ENCODE assay signal across 12 mouse cellular contexts in genomic region chr7:112686586-112686985, GRCm38 (mm10). TPM values are rescaled to one million over a fixed set of nuclear protein-coding genes. Genes with fewer than 3 reads are reported as not detected.
DNase-seq lines count a peak whose midpoint lies in the region; ATAC-seq and TF ChIP-seq lines count a peak whose summit lies in the region.
"Had no signal": no experiment of that assay in that cellular context is flagged by ENCODE, and none has a peak within 500 bp of the region (broad histone marks: within the 10 kb centered on the region; RNA-seq: fewer than 3 reads in every experiment).

No protein-coding gene starts in this region.

- no peak overlapping the region for H3K9ac ChIP-seq in heart, postnatal 0 days (replicated peaks; ENCODE audit: low read depth, low read length)
- H3K9ac ChIP-seq: heart, embryonic 15.5 days; liver, embryonic 12.5 days had no signal

- 0 out of 2 replicates have a peak overlapping the region, but pooled peaks have one; percentile 12 for H3K27ac ChIP-seq in heart, postnatal 0 days (ENCODE audit: low read depth)
- peak overlapping the region; percentile 73 for H3K27ac ChIP-seq in limb, embryonic 10.5 days
- H3K27ac ChIP-seq: kidney, postnatal 0 days; liver, embryonic 12.5 days had no signal

- no peak for ATAC-seq in heart, postnatal 0 days (ENCODE audit: insufficient read depth, low read depth)
- no peak for ATAC-seq in CD4-positive, CD25-positive, alpha-beta regulatory T cell, adult 4 months
- ATAC-seq: liver, embryonic 12.5 days had no signal

- 49% methylated on average over 10 of the region's 10 CpGs for WGBS in heart, postnatal 0 days
- WGBS in limb, embryonic 10.5 days = 12% methylated on average over 10 of the region's 10 CpGs

- no peak for TF ChIP-seq CTCF in heart, postnatal 0 days (IDR thresholded peaks at IDR 0.05; ENCODE audit: low read depth)
- no peak for TF ChIP-seq CTCF in E14TG2a.4 (conservative IDR thresholded peaks at IDR 0.05; ENCODE audit: low read length)

- no peak overlapping the region for H3K4me3 ChIP-seq in heart, postnatal 0 days (ENCODE audit: low read depth, low read length)
- peak overlapping the region; percentile 57 for H3K4me3 ChIP-seq in E14TG2a.4 (replicated peaks; ENCODE audit: low read length)
- peak overlapping the region; percentile 17; the same call in 1 of the 2 replicates for H3K4me3 ChIP-seq in limb, embryonic 10.5 days
- H3K4me3 ChIP-seq: heart, embryonic 15.5 days; liver, embryonic 12.5 days had no signal

- H3K9me3 ChIP-seq in heart, postnatal 0 days (replicated peaks; ENCODE audit: control insufficient read depth, low read length) = no peaks in the 10 kb centered on the region
- no peaks in the 10 kb centered on the region for H3K9me3 ChIP-seq in E14TG2a.4 (ENCODE audit: low read length)
- H3K9me3 ChIP-seq in limb, embryonic 10.5 days (replicated peaks) = no peaks in the 10 kb centered on the region
- H3K9me3 ChIP-seq: heart, embryonic 15.5 days; liver, embryonic 12.5 days had no signal

- no peaks in the 10 kb centered on the region for H3K27me3 ChIP-seq in heart, postnatal 0 days (ENCODE audit: control insufficient read depth, insufficient read depth, low read length)
- no peaks in the 10 kb centered on the region for H3K27me3 ChIP-seq in E14TG2a.4 (ENCODE audit: insufficient read depth, low read length)
- no peaks in the 10 kb centered on the region for H3K27me3 ChIP-seq in limb, embryonic 10.5 days (ENCODE audit: low read depth, poor library complexity, severe bottlenecking)
- H3K27me3 ChIP-seq: heart, embryonic 15.5 days had no signal

- no peaks in the 10 kb centered on the region for H3K36me3 ChIP-seq in heart, postnatal 0 days (replicated peaks; ENCODE audit: control insufficient read depth, insufficient read depth, low read length)
- H3K36me3 ChIP-seq in E14TG2a.4 (ENCODE audit: insufficient read depth, low read length) = peaks cover 20% of the 10 kb centered on the region; the same call in 1 of the 2 replicates
- no peaks in the 10 kb centered on the region for H3K36me3 ChIP-seq in limb, embryonic 10.5 days
- H3K36me3 ChIP-seq: heart, embryonic 15.5 days; liver, embryonic 12.5 days had no signal

- no peak overlapping the region for H3K4me2 ChIP-seq in heart, postnatal 0 days (ENCODE audit: low read depth, low read length)
- H3K4me2 ChIP-seq: heart, embryonic 15.5 days; liver, embryonic 12.5 days had no signal

- intact Hi-C loops in heart, postnatal 25 days (cut with DNase I) = no loop called here

- no peak for TF ChIP-seq EP300 in heart, postnatal 0 days (IDR thresholded peaks at IDR 0.05; ENCODE audit: low read depth)

- no peak for DNase-seq in heart, postnatal 0 days (ENCODE audit: low spot score)
- DNase-seq in heart, postnatal 25 days (ENCODE audit: low spot score) = no peak
- peak; percentile 65 for DNase-seq in embryo, embryonic 10.5 days (ENCODE audit: low spot score)
- peak; percentile 53 for DNase-seq in limb, embryonic 10.5 days (ENCODE audit: low spot score)
- no peak for DNase-seq in thymus, postnatal 25 days
- DNase-seq: adrenal gland, postnatal 36 days; cerebellum, adult 11-12 months had no signal

- peaks cover 92% of the 10 kb centered on the region for H3K4me1 ChIP-seq in heart, postnatal 0 days (ENCODE audit: control insufficient read depth, insufficient read depth)
- H3K4me1 ChIP-seq in E14TG2a.4 (replicated peaks; ENCODE audit: low read depth, low read length) = peaks cover 91% of the 10 kb centered on the region
- peaks cover 94% of the 10 kb centered on the region for H3K4me1 ChIP-seq in limb, embryonic 10.5 days

RNA-seq across cellular contexts. Expression of gene Tead1, which starts 7.5 kb away (rescaled TPM):
- 63.9 and 87.9 TPM in 2 replicates for total RNA-seq in heart, postnatal 0 days (2014; rRNA removed; ENCODE audit: low replicate concordance)
- polyA plus RNA-seq in heart, postnatal 0 days (2015; fragmentation: Nextera tagmentation; extraction: Ambion mirVana) = 19.0 and 20.8 TPM in 2 replicates
- total RNA-seq in heart, postnatal 25 days (2021) = 100 to 1,000 TPM; 181 to 186 TPM
- 12.7 and 17.3 TPM in 2 replicates for polyA plus RNA-seq in limb, embryonic 10.5 days (2016; fragmentation: Nextera tagmentation; extraction: Ambion mirVana)
- polyA plus RNA-seq in CD4-positive, CD25-positive, alpha-beta regulatory T cell, adult 4 months (2017; shearing (Covaris generic)) = under 1 TPM; 0.03 to 0.61 TPM

Comparison
In these comparisons a context has a peak if more than half of its experiments do, and no peak if none do; other contexts are left out.
1. DNase-seq: peak in embryo, embryonic 10.5 days (single experiment) and limb, embryonic 10.5 days (single experiment); none in heart, postnatal 0 days (single experiment), heart, postnatal 25 days (single experiment) and thymus, postnatal 25 days (single experiment).